Mouse (Mus musculus) spleen, adult 12 weeks (tissue): ENCODE data around the gene Tjp3.
A peak's percentile ranks its signal among the peaks of the same experiment; 100 is the strongest.

Source experiments
- DNase-seq: peaks from one replicate; pipeline ENCODE4 v3.0.0; 2022; ENCODE audit warnings: low spot score

Gene Tjp3

DNA sequence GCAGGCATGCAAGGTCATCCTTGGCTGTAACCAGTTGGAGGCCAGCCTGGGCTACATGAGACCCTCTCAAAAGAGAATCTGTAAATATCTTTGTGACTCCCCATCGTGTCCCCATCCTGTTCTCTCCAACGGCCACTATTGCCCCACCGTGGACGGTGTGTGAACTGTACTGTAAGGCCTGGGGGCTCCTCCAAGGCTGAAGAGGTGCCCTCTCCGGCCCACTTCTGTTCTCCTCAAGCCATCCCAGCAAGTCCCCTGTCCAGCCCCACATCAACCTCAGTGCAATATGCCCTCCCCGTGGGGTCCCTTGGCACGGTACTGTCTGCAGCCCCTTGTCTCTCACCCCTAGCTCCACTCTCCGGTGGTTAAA lies 27.9 kb upstream of the Tjp3 start:
- no peak for DNase-seq

DNA sequence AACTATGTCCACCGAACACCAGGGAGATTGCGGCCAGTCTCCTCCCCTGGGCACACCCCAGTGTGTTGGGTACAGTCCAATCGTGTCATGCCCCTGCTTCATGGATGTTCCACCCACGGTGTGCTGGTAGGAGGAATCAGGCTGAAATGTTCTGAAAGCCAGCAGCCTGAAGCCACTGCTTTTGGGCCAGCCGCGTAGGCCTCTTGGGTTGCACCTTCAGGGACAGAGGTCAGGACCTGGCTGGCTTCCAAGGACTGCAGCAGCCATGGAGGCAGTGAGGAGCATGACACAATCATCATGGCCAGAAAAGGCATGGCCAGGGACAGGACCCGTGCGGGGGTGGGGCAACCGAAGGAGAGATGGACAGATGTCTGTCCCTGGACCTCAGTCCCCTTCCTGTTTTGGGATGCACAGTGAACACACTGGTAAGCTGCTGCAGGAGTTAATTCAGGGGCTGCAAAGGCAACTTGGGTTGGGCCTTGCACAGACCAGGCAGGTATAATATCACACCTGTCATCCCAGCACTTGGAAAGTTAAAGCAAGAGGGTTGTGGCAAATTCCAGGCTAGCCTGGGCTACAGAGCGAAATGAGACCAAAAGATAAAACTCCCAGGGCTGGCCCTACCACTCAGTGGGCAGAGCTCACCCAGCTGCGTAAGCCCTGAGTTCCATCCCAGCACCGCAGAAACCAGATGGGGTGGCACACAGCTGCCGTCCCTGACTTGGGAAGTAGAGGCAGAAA lies 27.4 kb upstream of the Tjp3 start:
- no peak for DNase-seq

DNA sequence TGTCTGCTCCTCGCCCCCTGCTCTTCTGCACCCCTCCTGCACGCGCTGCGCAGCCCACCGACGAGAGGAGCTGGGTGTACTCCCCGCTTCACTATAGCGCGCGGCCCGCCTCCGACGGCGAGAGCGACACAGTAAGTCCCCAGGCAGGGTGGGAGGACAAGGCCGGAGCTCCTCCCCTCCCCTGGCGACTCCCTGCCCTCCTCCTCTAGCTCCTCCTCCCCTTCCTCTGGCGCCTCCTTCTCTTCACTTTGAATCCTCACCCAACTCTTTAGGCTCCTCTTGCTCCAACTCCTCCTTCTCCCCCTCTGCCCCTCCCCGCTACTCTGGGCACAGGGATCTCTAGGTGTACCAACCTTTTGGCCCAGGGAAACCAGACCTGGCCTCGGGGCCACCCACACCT lies 25.9 kb upstream of the Tjp3 start:
- no peak for DNase-seq

DNA sequence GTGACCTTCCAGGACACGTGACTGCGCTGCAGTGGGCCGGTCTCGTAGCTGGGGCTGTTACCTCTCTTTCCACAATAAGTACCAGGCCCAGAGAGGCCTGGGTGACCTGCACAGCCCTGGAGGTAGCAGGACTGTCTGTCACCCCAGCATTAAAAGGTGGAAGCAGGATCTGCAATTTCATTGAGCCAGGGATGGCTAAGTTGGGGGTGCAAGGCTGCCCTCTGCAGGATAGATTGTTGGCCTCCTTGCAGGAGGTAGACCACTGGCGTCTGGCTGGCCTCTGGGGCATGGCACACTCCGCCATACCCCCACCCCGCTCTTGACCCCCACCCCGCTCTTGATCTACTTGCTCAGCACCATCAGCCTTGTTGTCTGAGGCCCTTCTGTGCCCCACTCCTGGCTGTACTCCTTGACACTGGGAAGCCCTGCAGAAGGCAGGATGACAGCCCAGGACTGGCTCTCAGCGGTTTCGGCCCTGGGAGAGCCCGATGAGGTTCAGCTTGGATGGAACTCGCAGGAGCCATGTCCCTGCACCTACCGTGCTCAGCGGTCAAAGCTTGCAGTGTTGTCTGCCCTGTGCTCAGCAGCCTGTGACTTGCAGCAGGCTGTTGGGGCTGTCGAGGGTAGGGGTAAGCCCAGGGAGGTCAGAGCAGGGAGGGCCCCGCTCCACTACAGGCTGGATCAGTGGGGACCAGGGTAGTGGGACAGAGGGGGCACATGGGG lies 25.1 kb upstream of the Tjp3 start:
- DNase-seq: no peak

DNA sequence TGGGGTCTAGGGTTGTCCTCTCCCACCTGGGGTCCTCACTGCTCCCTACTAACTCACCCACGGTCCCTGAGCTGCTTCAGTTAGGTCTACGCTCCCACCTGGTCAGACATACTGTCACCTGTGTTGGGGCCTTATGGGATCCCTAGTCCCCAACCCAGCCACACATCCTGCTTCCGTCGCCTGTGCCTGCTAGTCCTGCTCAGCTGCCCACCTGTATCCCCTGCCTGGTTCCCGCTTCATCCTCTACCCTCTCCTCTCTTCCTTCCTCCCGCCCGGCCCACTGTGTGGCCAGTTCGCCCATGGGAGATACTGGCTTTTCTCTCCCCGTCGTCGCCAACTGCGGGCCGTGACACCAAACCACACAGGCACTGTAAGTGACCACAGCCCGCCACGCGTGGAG lies 24.2 kb upstream of the Tjp3 start:
- DNase-seq: no peak

DNA sequence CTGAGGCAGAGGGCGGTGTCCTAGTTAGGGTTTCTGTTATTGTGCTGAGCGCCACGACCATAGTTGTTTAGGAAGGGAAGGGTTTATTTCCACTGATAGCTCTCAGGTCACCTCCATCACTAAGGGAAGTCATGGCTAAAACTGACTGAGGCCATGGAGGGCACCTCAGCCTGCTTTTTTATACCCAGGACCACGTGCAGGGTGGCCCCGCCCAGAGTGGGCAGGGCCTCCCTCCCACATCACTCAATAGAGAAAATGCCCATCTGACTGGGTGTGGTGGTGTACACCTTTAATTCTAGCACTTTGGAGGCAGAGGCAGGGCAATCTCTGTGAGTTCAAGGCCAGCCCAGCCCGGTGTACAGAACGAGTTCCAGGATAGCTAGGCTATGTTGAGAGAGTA lies 22.8 kb upstream of the Tjp3 start:
- DNase-seq: no peak

DNA sequence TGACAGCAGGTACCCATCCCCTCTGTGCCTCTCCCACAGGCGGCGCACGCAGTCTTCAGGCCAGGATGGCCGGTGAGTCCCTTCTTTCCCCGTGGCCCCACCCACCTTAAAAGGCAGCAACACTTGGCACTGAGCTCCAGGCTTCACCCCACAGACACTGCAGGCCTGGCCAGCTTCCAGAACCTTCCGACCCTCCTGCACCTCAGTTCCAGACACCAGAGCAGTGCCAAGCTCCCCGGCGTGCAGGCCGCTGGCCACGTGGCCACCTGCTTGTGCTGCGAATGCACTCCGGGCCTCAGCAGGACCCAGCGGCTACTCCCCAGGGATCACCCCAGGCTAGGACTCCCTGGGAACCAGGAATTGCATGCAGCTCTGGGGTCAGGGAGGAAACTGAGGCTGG lies 22.2 kb upstream of the Tjp3 start:
- DNase-seq: no peak

DNA sequence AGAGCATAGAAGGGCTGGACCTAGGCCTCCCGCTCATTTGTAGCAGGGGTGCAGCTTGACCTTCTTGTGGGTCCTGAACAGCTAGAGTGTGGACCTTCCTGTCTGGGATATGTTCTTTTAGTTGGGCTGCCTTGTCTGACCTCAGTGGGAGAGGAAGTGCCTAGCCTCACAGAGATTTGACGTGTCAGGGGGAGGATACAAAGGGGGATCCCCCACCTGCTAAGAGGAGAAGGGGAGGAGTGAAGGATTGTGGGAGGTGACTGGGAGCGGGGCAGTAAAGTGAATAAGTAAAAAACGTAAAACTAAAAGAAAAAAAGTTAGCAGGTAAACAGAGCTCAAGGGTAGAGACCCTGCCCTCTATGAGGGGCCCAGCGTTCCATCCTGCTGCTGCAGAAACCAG lies 18.2 kb upstream of the Tjp3 start:
- DNase-seq: no peak

DNA sequence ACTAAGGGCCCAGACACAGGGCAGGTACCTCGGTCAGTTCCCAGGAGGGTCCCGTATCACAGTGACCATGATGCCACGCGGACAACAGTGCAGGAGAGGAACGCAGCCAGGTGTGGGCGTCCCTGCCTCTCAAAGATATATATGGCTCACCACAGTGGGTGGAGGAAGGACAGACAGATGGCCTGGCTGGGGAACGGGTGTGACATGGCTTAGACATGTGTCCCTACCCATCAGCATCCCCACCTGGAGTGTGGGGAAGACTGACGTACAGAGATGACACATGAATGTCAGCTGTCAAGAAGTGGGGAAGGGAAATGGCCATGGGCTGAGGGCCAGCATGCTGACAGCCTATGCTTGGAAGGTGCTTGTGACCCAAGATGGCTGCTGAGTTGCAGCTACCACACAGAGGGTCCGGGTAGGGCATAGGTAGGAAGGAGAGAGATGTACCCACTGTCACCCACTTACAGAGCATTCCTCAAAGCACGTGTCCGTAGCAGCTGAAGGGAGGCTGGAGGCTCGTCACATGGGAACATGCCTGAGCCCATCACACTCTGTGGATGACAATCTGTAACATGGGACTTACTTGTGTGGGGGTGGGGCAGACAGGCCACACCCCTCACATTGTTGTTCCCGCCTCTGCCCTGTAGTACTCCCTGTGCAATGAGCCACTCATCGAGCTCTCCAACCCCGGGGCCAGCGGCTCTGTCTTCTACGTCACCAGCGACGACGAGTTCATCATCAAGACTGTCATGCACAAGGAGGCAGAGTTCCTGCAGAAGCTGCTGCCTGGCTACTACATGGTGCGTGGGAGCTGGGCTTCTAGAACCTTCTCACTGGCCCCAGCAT lies 15.7 kb upstream of the Tjp3 start:
- DNase-seq: no peak

DNA sequence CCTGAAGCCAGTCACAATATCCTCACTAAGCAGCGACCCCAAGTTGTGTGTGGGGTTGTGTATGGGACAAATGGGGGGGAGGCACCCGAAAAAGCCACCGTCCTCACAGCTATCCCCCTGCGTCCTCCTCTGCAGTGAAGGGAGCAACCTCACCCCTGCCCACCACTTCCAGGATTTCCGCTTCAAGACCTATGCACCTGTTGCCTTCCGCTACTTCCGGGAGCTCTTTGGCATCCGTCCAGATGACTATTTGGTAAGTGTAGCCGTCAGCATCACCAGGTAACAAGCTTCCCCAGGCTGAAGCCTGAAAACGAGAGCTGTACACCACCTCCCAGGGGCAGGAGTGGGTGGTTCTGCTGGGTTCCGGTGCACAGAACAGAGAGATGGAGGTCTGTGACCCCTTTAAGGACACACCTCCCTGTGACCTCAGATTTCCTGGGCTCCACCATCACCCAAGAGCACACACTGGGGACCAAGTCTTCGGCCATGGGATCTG lies 14.8 kb upstream of the Tjp3 start:
- DNase-seq: no peak

DNA sequence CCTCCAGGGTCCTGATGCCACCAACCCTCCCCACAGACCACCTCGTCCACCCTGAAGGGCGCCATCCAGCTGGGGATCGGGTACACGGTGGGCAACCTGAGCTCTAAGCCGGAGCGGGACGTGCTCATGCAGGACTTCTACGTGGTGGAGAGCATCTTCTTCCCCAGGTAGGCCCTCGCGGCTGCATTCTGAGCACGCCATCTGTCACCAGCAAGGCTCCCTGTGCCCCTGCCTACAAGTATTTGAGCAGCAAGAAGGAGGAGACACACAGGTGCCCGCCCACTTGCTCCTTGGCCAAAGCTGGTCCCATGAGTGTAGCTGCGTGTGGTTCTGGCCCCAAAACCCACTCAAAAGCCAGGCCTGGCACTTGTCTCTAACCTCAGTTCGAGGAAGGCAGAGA lies 14.3 kb upstream of the Tjp3 start:
- DNase-seq: no peak

DNA sequence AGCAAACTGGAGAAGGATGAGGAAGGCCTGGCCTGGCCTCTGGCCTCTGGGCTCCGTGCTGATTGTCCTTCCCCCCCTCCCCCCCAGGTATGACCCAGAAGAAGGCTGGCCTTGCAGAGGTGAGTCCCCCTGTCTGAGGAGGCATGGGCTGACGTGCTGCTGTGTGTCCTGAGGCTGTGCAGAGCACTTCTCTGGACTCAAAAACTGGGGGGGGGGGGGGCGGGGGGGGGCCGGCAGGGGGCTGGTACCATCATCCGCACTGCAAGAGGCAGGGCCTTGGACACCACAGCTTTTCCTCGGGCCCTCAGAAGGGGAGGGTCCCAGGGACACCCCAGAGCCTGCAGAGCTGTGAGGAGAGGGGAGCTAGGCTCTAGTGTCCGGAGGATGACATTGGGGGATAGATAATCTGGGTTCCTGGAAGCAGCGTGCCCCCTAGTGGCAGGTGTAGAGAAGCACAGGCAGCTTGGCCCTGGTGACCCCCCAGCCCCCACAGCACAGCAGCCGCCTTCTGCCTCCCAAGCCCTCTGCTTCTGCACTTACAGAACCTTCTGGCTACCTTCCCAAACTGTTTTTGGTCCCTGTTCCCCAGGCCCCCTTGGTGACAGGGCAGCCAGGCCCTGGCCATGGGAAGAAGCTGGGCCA lies 13.3 kb upstream of the Tjp3 start:
- DNase-seq: peak; percentile 50

DNA sequence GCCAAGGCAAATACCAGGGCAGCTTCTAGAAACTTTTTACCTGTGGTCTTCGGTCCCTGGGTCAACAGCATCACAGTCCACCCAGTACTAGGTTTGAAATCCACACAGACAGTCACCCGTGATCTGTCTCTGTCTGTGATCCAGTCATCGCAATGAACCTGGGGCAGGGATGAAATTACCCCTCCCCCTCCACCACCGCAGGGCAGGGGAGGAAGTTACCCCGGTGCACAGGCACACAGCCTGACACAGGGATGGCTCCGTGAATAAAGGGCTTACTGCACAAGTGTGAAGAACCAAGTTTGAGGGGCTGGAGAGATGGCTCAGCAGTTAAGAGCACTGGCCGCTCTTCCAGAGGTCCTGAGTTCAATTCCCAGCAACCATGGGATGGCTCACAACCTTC lies 12.4 kb upstream of the Tjp3 start:
- DNase-seq: no peak

DNA sequence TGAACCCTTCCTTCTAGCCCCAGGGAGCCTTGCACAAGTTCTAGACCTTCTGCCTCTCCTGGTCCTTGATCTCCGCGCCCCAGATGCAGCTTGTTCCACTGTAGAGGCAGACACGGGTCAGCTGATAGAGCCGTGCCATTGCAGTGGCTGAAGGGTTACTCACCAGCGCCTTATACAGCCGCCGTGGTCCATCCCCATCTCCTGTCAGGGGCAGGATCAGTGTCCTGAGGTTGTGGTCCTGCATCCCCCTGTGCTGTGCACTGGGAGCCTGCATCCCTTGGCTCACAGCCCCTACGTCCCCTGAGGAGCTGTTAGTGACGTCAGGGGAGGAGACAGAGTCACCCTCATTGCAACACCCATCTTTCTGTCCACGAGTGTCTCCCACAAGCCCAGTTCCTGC lies 11.9 kb upstream of the Tjp3 start:
- DNase-seq: no peak

DNA sequence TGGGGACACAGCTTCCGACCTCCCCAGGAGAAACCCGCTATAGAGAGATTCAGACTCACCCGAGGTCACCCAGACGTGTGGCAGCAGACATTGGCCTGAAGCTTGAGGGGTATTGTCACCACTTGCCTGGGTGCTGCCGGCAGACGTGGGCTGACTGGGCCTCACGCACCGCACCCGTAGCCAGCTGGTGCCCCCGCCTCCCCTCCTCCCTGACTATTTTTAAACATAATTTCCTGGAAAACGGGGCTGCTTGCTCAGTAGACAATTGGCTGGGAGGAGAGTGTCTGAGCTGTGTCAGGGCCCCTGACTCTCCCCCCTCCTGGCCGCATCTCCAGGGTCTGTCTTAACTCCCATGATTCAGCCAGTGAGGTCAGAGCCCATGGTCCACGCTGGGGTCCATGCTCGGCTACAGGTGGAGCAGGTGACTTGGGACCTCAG lies 11.4 kb upstream of the Tjp3 start:
- DNase-seq: no peak

DNA sequence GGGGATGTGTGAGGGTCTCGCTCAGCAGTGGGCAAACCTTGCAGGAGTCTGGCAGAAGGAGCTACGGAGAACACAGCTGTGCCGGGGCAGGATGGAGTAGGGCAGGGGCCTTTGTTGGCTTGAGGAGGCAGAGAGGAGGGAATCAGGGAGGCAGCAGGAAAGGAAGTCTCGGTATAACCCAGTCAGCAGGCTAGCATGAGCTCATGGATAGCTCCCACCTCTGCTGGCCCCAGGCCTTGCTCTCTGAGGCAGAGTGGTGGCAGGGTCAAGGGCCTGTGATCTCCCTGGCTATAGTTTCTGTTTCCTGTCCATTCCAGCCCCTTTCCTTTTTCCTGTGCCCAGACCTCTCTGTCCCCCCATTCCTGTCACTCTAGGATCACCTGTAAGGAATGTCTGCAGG lies 10.9 kb upstream of the Tjp3 start:
- DNase-seq: no peak

DNA sequence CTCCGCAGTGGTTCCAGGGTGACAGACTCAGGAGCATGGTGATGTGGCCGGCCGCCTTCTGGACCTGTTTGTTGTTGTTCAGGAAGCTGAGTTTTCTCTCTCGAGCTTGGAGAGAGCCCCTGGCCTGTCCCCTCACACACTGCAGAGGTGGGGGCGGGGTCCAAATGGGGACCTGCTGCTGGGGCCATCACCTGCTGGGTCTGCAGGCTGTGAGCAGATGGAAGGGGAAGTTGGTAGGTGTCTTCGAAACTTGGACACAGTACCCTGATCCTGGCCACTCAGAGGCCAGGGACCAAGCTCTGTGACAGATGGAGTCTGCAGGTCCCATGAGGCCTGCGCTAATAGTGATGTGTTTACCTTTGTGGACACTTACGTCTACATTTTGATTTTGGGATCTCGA lies 9.9 kb upstream of the Tjp3 start:
- no peak for DNase-seq

DNA sequence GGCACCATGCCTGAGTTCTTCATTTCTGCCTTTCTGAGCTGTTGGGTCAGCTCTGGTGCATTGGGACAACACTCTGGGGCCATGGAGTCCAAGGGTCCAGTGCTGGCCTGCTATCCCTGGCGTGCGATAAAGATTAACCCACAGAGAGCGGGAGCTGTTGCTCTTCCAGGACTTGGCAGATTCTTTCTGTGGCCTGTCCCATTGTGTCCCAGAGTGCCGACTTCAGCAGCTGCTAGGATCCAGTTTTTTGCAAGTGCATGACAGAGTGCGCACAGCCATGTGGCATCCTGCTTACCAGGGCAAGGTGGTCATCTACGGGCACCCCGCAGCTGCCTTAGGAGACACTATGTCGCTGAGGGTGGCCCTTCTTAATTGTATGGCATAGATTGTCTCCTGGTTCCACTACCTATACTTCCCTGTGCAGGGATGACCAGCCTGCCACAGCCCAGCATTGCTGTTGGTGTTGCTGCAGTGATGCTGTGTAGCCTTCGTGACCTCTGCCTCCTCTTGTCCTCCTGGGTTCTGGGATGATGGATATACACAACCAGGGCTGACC lies 9.0 kb upstream of the Tjp3 start:
- DNase-seq: no peak

DNA sequence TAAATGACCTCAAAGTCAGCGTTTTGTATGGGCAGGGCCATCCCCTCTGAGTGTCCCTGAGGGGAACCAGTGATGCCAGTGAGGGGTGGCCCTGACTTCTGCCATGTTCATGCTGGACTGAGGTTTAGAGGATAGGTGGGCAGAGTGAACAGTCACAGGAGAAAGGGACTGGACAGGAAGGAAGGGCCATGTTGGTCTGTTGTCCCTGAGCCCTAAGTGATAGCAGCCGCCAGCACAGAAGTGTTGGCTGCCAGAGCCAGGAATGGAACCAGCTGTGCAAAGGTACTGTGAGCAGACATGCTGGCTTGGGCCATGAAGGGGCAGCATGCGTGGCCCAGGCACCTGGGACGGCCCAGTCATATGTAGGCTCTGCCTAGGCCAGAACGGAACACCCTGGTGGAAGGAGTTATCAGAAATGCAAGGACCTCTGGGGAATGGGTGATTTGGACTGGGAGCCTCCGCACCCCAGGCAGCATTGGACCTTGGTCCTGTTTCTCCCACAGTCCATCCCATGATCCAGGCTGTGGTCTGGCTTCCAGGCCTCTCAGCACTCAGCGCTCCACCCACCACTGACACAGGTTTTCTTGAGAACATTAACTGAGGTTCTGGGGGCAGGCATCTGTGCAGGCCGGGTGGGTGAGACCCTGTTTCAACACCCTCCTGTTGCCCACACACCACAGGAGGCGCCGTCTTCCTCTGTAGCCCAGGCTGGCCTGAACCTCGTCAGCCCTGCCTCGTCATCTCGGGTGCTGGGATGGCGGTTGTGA lies 8.4 kb upstream of the Tjp3 start:
- no peak for DNase-seq

DNA sequence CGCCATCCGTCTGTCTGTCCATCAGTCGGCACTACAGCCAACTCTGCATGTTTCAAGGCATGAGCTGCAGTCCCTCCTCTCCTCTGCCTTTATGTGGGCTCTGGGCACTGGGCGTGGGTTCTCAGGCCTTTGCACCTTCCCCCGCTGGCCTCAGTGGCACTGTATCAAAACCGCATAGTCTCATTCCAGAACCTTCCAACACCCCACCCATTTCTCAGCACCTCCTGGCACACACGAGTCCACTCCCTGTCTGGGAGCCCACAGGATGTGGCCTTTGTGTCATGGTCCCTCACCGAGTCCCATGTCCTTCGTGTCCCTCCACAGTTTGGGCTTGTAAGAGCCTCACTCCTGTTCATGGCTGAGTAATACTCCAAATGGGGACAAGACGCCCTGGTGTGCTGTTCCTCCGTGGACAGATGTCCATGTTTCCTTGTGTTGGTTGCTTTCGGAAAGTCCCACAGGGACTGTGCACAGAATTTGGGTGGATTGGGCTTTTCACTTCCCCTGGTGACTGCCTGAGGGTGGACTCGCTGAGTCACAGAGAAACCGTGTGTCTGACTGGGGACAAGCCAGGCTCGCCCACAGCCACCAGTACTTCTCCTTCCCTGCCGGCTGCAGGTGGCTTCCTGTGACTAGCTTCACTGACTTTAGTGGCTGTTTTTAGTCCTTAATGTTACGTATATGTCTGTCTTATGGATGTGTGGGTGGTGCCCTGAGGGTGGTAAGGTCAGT lies 7.2 kb upstream of the Tjp3 start:
- no peak for DNase-seq

DNA sequence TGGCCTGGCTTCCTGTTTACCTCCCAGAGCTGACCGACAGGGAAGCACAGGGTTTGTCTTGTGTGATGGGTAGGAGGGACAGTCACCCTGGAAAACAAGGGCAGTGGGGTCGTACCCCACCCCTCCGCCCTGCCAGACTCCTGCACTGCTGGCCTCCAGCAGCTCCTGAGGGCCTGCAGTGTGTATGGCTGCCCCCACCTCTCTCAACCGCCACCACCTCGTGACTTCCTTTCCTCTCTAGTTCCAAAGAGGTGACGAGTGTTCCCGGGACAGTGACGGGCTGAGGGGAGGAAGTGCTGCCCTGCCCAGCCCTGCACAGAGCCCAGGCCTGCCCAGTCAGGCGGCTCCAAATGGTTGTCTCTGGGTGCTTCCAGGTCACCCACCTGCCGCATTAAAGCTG lies 6.5 kb upstream of the Tjp3 start:
- no peak for DNase-seq
